Mouse (Mus musculus) urinary bladder, adult 18-20 months (tissue): ENCODE results near the gene Plpp4.
A peak's percentile ranks its signal among the peaks of the same experiment; 100 is the strongest.

Source experiments
- DNase-seq, 2 experiments: peaks; one replicate each; pipeline ENCODE4 v3.0.0; 2022; ENCODE audit warnings: low spot score in 2 of 2, mixed read lengths in 2 of 2

Gene Plpp4

GRCm38 (mm10) chr7:129256621-129257373 is at the start of gene Plpp4:
Plpp4 (plus strand) TSS chr7:129257031.
- peak in 1 of 2 experiments; percentile 37 for DNase-seq

- DNase-seq = no peak
Measured at GRCm38 (mm10) chr7:129215926-129216543, 40.8 kb upstream of the Plpp4 start.

- DNase-seq = no peak
Measured at GRCm38 (mm10) chr7:129216547-129217195, 40.2 kb upstream of the Plpp4 start.

GRCm38 (mm10) chr7:129220948-129221347 is 35.9 kb upstream of the Plpp4 start:
- DNase-seq = no peak

GRCm38 (mm10) chr7:129221649-129222048 is 35.2 kb upstream of the Plpp4 start:
- DNase-seq = no peak

GRCm38 (mm10) chr7:129235410-129235809 is 21.4 kb upstream of the Plpp4 start:
- DNase-seq = no peak

DNA sequence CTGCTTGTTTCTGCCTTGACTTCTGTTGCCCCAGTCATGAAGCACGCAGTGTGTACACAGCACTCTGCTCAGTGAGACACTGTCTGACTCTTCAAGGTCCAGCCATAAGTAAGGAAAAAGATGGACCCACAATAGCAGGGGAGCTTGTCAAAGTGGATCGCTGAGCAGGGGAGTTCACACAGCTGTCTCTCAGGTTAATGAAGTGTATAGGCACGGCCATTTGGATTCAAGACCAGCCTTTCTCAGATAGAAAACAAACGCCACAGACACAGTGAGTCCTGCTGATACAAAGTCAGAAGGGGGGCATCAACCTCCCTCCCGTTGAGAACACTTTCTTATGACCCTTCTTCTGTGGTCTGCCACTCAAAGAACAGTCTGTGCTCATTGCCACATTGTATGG is 20.8 kb upstream of the Plpp4 start:
- DNase-seq = no peak

GRCm38 (mm10) chr7:129250981-129251380 is 5.8 kb upstream of the Plpp4 start:
- DNase-seq = no peak

DNA sequence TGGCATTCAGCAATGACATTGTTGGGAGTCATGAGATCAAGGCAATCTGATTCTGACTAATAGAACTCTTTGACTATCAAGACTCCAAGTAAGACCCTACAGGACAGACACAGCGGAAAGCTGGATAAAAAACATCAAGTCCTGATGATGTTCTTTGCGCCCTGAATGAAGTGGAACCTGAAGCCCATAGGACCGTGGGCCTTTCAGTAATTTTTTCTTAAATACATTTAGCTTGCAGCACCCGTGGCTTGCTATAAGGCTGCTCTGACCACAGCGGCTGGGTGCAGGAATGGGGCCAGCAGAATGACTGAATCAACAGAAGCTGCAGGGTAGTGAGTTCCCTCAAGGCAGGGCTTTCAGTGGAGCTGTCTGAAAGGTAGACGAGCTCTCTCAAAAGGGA is 3.4 kb upstream of the Plpp4 start:
- no peak for DNase-seq

DNA sequence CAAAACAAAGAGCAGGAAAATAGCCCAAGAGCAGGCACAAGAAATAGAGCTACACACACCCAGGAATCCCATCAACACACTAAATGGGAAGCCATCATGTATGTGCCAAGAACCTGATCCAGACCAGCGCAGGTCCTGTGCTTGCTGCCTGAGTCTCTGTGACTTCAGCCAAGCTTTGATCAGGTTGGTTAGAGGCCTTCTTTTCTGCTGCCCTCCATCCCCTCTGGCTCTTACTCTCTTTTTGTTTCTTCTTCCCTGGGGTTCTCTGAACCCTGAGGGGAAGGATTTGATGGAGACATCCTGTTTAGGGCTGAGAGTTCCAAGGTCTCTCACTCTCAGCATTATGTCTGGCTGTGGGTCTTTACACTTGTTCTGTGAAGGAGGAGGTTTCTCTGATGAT is 2.7 kb upstream of the Plpp4 start:
- no peak for DNase-seq

DNA sequence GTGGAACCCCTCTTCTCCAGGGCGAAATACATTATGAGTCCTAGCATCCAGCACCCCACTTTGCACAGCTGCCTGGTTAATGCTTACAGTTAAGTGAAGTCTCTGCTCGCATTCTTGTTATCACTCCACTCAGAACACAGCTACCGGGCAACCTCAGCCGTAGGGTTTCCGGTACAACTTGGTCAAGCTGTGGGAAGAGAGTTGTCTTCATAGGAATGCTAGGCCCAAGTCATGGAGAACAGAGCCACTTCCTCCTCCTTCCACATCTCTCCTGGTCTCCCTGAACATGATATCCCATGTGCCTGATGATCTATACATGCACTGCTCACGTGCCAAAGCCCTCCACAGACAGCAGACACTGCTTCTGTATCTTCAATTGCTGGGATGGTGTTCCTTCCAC is 1.4 kb upstream of the Plpp4 start:
- DNase-seq = no peak

DNA sequence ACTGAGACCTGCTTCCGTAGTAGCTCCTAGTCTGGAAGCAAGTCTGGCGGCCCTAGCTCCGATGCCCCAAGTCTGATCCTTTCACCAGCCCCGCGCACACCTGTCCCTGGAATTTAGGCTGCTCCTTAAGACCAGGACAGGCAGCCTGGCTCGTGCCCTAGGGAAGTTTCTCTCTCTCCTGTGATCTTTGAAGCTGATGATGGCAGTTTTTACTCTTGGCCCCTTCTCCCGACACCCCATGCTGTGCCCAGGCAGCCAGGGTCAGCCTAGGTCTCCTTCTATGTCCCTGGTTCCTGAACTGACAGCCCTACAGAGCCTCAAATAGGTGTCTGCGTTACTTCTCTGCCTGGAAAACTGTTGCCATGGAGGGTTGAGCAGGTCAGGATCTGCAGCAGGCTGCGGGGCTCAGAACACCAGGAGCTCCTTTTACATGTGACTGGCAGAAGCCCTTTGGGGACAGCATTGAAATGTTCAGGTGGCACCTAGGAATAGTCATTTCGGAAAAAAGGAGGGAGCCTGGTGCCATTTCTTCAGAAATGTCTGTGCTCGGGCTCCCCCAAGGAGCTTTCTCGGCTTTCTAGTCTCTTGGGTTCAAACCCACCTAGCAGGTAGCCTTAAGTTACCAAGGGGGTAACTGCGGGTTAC is 665 bp downstream of the Plpp4 start:
- DNase-seq = no peak

DNA sequence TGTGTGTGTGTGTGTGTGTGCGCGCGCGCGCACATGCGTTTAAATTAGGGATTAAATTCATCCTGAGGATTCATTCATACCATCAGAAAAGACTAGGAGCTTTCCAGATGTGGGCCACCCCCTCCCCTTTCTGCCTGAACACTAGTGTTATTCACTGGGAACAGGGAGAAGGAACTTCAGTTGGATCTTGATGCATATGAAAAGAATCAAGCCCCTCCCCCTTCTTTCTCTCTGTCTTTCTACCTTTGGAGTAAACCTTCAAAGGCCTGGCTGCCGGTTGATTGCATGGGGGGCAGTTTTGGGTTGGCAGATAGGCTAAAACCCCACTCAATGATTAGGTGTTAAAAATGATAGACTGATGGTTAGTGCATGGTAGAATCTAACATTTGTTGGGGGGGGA is 1.5 kb downstream of the Plpp4 start:
- DNase-seq = no peak

DNA sequence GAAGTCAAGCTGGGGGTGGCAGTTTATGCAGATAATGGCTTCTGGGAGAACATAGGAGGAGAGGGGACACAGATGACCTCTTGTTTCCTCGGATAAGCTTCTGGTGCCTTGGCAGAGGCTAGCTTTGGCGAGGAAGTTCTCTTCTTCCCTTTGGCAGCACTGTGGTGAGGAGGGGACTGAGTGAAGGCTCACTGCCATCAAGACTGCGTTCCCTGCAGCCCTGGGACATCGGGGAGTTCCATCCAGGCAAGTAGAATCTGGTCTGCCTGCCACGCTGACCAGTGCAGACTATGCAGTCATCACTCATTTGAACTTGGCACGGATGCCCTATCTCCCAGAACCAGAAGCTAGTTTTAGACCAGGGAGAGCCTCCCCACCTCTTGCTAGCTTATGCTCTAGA is 2.4 kb downstream of the Plpp4 start:
- DNase-seq = no peak

GRCm38 (mm10) chr7:129273867-129274266 is 17.0 kb downstream of the Plpp4 start:
- DNase-seq = no peak

DNA sequence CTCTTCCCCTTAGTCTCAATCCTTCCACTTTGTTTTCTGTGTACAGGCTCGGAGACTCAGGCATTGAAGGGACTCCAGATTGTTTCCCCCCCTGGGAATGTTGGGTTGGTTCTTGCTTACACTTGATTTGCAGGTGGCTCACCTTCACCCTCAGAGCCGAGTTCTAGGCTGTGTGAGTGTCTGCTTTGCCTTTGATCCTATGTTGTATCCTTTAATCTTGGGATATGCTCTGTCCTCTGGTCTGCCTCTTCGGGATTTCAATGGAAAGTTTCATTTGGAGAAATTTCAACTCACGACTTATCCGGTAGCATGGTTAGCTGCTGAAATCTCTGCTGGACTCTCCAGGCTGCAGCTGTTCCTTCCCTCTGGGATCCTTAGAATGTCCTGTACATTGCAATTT is 17.9 kb downstream of the Plpp4 start:
- no peak for DNase-seq

- no peak for DNase-seq
Measured at GRCm38 (mm10) chr7:129277751-129278150, 20.9 kb downstream of the Plpp4 start.

GRCm38 (mm10) chr7:129278801-129279200 is 22.0 kb downstream of the Plpp4 start:
- no peak for DNase-seq

- no peak for DNase-seq
Measured at GRCm38 (mm10) chr7:129279261-129279660, 22.4 kb downstream of the Plpp4 start.

DNA sequence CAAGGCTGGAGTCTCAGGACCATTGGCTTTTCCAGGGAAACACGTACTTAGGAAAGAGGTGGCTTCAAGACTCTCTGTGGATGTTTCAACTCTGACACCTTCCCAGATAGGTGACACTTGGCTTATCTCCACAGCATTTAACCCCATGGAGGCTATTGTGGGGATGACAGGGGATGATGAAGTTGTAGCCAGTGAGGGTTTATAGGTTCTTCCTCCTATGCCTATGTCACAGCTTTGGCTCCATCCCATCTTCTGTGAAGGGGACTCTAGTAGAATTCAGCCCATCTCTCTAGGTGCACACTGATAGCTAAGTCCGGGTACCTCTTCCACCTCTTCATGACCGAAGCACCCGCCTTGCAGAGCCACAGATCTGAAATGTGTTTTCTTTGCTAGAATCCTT is 25.1 kb downstream of the Plpp4 start:
- DNase-seq = no peak

DNA sequence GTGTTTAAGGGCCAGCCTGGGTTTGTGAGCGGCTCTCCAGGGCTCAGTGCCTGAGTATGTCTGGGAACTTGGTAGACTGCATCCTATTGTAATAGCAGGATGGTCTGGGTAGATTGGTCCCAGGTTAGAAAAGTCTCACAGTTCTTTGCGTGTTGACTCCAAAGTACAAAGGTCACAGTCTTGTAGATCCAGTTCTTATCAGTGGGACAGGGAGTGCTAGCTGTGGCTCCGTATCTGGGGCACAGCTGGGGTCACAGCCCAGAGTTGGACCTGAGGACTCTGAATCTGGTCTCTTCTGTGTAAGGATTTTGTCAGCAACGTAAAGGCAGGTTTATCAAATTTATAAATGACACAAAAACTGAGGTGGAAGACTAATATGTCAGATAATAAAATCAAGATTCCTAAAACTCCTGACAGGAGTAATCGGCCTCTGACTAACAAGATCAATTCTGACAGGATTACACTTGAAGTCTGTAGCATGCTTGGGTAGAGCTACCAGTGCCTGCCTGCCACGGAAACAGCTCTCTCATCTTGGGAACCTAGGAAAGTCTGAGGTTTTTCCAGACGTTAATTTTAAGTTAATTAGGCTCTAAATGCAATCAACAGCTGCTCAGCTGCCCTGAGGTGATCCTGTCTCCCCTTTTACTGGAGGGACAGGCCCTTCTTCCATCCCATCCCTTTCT is 28.5 kb downstream of the Plpp4 start:
- DNase-seq = peak in 1 of 2 experiments; percentile 5

DNA sequence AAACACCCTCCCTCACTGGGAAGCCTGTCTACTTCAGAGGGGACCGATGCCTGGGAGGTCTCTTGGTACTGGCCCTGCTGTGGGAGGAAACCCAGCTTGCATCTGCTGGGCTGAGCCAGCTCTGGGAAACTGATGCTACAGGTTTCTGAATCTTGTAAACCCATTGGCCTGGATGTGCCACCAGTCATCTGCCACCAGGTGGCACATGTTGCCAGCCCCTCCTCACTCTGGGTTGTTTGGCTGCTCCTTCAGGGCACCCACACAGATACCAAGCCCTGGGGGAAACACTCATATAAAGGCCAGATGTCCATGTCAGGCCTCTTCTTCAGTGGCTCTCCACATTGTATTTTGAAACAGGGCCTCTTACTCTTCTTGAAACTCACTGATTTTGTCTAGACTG is 36.4 kb downstream of the Plpp4 start:
- DNase-seq = no peak
